Mouse (Mus musculus): ENCODE measurements around the gene Cuedc1.
"Not testable (repeated sequence)": the region's sequence is repeated elsewhere in the genome, so short reads cannot be mapped to it uniquely, and the experiment has no call there.

Cuedc1 gene

DNA sequence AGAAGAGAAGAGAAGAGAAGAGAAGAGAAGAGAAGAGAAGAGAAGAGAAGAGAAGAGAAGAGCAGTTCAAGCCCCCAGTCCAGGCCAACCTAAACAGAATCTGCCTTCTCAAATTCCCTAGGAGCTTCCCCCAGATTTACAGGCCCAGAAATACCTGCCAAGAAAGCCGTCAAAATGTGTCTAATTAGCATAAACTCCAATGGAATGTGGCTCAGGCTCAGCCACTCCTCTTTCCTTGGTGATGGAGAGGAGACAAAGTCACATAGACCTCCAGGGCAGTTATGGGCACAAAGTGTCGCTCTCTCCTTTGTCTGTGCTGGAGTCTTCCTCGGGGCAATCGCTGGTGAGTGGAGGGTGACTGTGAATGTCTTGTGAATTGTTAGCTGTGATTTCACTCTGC, 100.4 kb downstream of the Cuedc1 start:
- DNase-seq (ENCODE audit: low read depth, low spot score), result peak; percentile 54

- DNase-seq (ENCODE audit: low read depth, low spot score), result no peak
These were observed 103.3 kb downstream of the Cuedc1 start for GRCm38 (mm10) chr11:88201172-88201571.

DNA sequence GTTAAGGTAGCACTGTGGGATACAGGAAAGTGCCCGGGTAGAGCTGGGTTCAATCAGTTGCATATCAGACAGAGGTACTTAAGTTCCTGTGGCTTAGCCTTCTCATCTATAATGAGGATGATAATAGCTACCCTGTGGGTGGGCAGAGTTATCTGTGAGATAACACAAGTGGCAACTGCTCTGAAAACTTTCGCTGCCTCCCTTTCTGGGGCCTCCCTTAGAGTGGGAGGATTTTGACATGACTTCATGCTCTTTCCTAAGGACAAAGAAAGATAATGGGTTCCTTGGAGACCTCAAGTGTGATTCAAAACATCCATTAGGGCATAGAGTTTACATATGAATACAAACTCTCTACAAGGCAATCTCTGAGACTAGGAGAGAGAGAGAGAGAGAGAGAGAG, 104.2 kb downstream of the Cuedc1 start:
- DNase-seq (ENCODE audit: low read depth, low spot score), result peak; percentile 87

GRCm38 (mm10) chr11:88203712-88204532, 106.1 kb downstream of the Cuedc1 start, which contains the start of gene Mrps23:
Mrps23 (plus strand) TSS chr11:88204388.
- peak; percentile 95 for DNase-seq (ENCODE audit: low read depth, low spot score)

DNA sequence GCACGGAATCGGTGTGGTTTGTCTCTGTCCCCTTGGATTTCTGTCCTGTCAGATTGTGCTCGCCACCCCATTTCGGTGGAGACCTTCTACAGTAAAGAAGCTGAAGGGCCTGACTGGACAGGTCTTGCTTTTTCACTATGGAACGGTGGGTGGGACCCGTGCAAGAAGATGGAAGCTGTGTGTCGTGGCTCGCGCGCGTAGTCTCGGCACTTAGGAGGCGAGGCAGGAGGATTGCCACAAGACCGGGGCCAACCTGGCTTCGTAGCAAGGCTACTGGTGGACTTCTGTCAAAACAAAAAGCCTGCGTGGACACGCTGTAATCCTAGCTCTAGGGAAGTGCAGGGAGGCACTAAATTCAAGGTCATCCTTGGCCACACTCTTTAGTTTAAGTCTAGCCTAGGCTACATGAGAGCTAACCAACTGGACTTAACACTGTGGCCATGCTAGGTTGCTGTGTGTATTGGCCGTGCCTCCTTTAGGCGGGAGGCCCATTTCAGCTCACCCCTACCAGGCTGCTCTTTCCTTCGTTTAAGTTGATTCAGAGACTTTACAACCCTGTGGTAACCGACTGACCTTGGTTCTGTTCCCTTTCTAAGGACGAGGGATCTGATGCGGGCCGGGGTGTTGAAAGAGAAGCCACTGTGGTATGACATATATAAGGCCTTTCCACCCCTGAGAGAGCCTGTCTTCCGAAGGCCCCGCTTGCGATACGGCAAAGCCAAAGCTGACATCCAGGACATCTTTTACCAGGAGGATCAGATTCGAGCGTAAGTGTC, 106.9 kb downstream of the Cuedc1 start:
- DNase-seq (ENCODE audit: low read depth, low spot score), result no peak

GRCm38 (mm10) chr11:88206576-88206975, 108.7 kb downstream of the Cuedc1 start:
- DNase-seq (ENCODE audit: low read depth, low spot score), result not testable (repeated sequence)

GRCm38 (mm10) chr11:88207697-88208096, 109.8 kb downstream of the Cuedc1 start:
- no peak for DNase-seq (ENCODE audit: low read depth, low spot score)

DNA sequence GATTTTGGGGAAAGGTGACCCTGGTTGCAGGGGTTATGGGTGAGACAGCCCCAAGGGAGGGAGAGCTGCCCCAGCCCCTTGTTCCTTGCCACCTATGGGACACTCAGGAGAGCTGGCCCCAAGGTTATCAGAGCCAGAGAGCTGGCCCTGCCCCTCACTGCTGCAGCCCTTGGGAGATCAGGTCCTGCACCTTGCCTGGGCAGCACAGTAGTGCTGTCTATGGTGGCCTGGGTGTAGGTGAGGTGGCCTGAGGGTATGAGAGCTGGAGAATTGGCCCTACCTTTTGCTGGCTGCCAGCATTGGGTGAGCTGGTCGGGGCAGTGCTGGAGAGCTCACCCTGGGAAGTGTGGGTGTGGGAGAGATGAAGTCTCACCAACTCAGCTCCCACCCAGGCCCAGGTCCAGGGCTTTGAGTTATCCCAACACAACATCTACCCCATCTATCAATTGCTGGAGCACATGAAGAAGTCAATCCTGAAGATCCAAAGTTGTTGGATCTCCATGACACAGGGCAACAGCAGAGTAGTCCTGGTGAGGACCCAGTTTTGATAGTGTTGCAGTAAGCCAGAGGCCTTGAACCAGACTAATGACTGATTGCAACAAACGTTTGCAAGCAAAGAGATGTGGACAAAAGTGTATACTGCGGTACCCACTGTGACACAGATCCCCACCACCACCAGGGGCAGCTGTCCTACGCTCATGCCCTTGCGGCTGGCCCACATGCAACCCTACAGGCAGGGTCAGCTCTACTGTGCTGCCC, 114.1 kb downstream of the Cuedc1 start:
- DNase-seq (ENCODE audit: low read depth, low spot score), result no peak

DNA sequence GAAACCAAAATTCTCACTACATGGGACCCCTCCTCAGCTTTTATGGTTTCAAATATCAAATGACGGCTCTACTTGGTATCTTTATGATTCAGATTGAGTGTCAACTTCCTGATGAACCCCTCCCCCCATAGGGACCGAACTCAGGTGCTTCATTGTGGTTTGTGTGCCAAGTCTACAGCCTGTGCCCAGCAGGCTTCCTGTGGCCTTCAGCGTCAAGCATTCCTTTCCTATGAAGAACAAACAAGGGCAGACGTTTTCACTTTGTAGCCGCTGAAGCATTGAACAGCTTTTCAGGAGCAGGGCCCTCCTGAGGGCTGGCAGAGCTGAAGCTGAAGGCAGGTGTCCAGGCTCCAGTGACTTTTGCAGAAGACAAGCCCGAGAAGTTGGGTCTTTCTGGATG, 115.9 kb downstream of the Cuedc1 start:
- no peak for DNase-seq (ENCODE audit: low read depth, low spot score)

GRCm38 (mm10) chr11:88214881-88215831, 117.3 kb downstream of the Cuedc1 start:
- peak; percentile 78 for DNase-seq (ENCODE audit: low read depth, low spot score)

- DNase-seq (ENCODE audit: low read depth, low spot score), result peak; percentile 55
These were observed 118.4 kb downstream of the Cuedc1 start for GRCm38 (mm10) chr11:88216231-88216685.

DNA sequence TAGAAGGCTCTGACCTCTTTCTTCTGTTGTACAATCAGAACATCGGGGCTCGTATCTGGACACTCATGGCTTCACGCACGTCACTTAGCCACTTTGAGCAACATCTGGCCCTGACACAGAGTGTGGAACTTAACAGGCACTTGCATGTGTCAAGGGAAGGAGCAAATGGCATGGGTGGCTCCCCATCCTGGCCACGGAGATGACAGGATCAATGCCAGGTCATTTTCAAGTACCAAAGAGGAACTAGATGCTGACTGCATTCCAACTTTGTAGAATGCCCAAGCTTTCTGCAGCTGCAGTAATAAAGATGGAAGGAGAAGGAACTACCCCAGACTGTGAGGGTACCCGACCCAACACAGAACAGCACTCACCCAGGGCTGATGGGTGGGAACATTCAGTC, 120.3 kb downstream of the Cuedc1 start:
- DNase-seq (ENCODE audit: low read depth, low spot score), result no peak

DNA sequence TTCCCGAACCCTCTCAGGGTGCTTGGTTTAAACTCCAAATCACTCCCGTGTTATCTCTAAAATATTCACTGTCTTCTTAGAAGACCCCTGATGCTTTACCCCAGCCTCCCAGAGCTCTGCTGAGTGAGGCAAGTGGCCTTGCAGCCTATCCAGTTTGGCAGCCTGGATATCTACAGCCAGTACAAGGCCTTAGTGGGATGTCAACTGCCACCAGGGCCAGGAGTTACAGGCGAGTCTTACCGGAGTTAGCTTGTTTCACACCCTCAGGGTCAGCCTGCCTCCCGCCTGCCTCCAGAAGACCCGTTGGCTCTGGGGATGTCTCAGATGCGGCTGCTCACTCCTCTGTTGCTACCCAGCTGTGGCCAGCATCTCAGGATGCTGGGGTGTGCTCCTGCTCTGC, 120.7 kb downstream of the Cuedc1 start:
- no peak for DNase-seq (ENCODE audit: low read depth, low spot score)

DNA sequence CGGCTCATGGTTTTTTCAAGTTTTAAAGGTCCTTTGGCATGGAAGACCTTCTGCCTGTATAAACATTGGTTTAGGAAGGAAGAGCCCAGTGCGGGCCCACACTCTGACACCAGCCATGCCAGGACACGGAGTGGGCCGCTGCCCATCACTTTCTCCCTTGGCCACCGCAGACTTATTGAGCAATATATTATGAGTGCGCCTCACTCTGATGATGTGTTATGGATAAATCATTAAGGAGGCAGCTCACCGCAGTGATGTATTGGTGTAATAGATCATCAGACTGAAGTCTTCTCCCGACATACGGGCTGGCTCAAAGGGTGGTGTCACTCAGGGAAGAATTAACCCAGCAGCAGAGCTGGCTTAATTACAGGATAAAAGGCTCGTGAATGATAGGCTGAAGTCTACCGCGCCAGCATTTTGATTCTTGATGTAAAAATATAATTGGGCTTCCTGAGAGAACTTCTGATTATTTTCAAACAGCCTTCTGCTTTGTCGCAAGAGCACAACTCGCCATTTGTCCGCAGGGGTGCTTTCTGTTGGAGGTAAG, 124.1 kb downstream of the Cuedc1 start:
- no peak for DNase-seq (ENCODE audit: low read depth, low spot score)

- no peak for DNase-seq (ENCODE audit: low read depth, low spot score)
These were observed 129.4 kb downstream of the Cuedc1 start for GRCm38 (mm10) chr11:88227001-88227957.

- DNase-seq (ENCODE audit: low read depth, low spot score), result no peak
These were observed 133.4 kb downstream of the Cuedc1 start for GRCm38 (mm10) chr11:88231213-88231790.

DNA sequence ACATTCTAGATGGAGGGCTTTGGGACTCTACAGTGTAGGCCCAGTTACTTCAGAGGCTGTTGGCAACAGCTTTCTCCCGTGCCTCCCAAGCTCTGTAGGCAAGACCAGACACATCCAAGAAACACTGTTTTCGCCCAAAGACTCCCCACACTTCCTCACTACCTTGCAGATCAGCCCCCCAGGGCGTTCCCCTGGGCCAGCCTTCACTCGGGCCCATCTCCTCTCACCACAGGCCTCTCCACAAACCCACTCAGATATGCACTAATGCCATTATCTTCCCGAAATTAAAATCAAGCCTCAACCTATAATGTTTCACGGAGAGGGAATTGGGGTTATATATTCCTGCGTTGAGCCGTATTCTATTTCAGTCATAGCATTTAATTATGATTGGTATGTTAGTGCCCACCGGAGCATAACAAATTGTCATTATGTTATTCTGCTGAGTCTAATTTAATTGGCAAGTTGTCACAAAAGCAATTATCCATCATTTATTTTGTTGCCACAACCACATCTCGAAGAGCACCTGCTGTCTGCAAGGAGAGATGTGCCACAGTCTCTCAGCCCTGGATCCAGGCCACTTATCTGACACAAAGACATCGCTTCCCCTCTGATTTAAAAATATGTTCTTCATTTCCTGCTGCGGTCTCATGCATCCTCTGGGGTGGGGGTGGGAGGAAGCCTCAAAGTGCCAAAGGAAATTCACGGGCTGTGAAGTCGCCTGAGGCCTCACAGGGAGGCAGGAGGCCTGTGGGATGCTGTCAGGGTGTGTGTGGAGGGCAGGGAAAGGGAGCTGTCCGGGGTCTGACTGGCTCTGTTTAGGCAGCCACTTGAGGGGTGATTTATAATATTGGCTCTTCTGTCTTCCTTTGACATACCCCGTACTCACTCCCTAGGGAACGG, 135.9 kb downstream of the Cuedc1 start:
- DNase-seq (ENCODE audit: low read depth, low spot score), result no peak

GRCm38 (mm10) chr11:88234789-88235188, 136.9 kb downstream of the Cuedc1 start:
- no peak for DNase-seq (ENCODE audit: low read depth, low spot score)
